Mouse (Mus musculus) embryonic facial prominence, embryonic 10.5 days (tissue): ENCODE measurements around the gene Slc30a7. TPM values are rescaled to one million over a fixed set of nuclear protein-coding genes. Genes with fewer than 3 reads are reported as not detected.
"Not testable (repeated sequence)": the region's sequence is repeated elsewhere in the genome, so short reads cannot be mapped to it uniquely, and the experiment has no call there.

Experiments
- DNase-seq: peaks from one replicate; pipeline ENCODE4 v3.0.0-alpha.2; 2017; ENCODE audit warnings: low spot score
- H3K27ac ChIP-seq: fragments of 300-500 bp; sonication (generic); replicated peaks from 2 replicates; pipeline ENCODE4 v1.5.1; 2016; ENCODE audit warnings: mild to moderate bottlenecking
- H3K27me3 ChIP-seq: fragments of 300-500 bp; sonication (generic); replicated peaks from 2 replicates; pipeline ENCODE4 v1.6.1; 2016; ENCODE audit warnings: low read depth, mild to moderate bottlenecking; ENCODE audit not compliant: poor library complexity, severe bottlenecking
- H3K36me3 ChIP-seq: fragments of 300-500 bp; sonication (generic); replicated peaks from 2 replicates; pipeline ENCODE4 v1.6.1; 2016; ENCODE audit warnings: mild to moderate bottlenecking, moderate library complexity
- H3K4me1 ChIP-seq: fragments of 300-500 bp; sonication (generic); 2 replicates; pipeline ENCODE4 v1.6.1; 2016
- H3K4me3 ChIP-seq: fragments of 300-500 bp; sonication (generic); 2 replicates; pipeline ENCODE4 v1.5.1; 2016; ENCODE audit warnings: mild to moderate bottlenecking, moderate library complexity
- H3K9me3 ChIP-seq: fragments of 300-500 bp; sonication (generic); 2 replicates; pipeline ENCODE4 v1.6.1; 2016; ENCODE audit warnings: mild to moderate bottlenecking
- WGBS: fragments of 180-500 bp; shearing (Covaris S2); methylation state at CpG from one replicate; pipeline ENCODE4 v1.1.7; 2016; 5-methylcytosine and 5-hydroxymethylcytosine counted together
- polyA plus RNA-seq: library from polyadenylated mRNA; unstranded; fragments of >200 nt; fragmentation: Nextera tagmentation; extraction: Ambion mirVana; gene quantifications from 2 replicates; pipeline ENCODE4 v1.2.1, GENCODE M21; 2016

Slc30a7 gene
- polyA plus RNA-seq, 1 experiment from 2014 or later = 24.6 TPM

- Histone ChIP-seq H3K36me3 (peaks cover 30% of the 10 kb centered on the region), H3K4me3 (no peak overlapping the region), H3K27ac (no peak overlapping the region), H3K4me1 (no peaks in the 10 kb centered on the region), H3K9me3 (no peaks in the 10 kb centered on the region), H3K27me3 (no peaks in the 10 kb centered on the region)
- WGBS = 91% methylated on average over 18 of the region's 18 CpGs
- DNase-seq = no peak
Measured at GRCm38 (mm10) chr3:115933293-115934186, 73.7 kb downstream of the Slc30a7 start.

- 90% methylated on average over 6 of the region's 6 CpGs for WGBS
Measured at GRCm38 (mm10) chr3:115931701-115932100, 75.5 kb downstream of the Slc30a7 start.

DNA sequence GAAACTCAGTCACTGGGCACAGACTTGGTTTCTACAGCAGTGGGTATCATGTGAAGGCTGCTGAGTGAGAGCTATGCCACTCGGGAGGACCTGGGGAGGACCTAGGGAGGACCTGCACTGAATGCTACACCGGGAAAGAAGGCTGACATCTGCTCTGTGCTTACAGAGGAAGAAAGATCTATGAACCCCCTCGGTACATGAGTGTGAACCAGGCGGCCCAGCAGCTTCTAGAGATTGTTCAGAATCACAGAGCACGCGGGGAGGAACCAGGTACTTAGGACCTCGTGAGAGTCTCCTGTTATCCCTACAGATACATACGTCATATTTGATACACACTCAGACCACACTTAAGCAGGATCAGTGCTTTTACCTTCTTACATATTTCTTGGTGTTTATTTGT is 80.7 kb downstream of the Slc30a7 start:
- Histone ChIP-seq H3K36me3 (peaks cover 55% of the 10 kb centered on the region), H3K4me3 (no peak overlapping the region), H3K9me3 (no peaks in the 10 kb centered on the region), H3K27ac (no peak overlapping the region), H3K4me1 (no peaks in the 10 kb centered on the region), H3K27me3 (no peaks in the 10 kb centered on the region)
- 91% methylated on average over 8 of the region's 8 CpGs for WGBS
- no peak for DNase-seq

More at GRCm38 (mm10) chr3:115931701-115932100, 75.5 kb downstream of the Slc30a7 start:
- Histone ChIP-seq H3K36me3 (peaks cover 43% of the 10 kb centered on the region), H3K27me3 (no peaks in the 10 kb centered on the region), H3K9me3 (no peaks in the 10 kb centered on the region), H3K4me3 (no peak overlapping the region), H3K27ac (no peak overlapping the region), H3K4me1 (no peaks in the 10 kb centered on the region)
- DNase-seq = no peak

- WGBS = 94% methylated on average over 4 of the region's 4 CpGs
- DNase-seq = no peak
Measured at GRCm38 (mm10) chr3:115924401-115925190, 82.6 kb downstream of the Slc30a7 start.

DNA sequence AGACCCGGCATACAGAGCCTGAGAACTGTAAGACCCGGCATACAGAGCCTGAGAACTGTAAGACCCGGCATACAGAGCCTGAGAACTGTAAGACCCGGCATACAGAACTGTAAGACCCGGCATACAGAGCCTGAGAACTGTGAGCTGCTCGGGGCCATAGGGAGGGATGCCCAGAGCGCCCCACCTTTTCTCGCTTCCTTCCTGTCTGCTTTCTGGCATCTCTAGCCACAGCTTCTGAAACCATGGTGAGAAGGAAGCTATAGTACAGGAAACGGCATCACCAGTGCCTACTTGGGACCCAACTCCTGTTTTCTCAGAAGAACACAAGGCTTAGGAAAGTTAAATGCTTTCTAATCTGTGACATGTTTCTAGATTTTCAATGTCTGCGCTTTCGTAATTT is 99.8 kb downstream of the Slc30a7 start:
- not testable (repeated sequence) for H3K4me3 ChIP-seq, H3K9me3 ChIP-seq, DNase-seq, H3K27ac ChIP-seq, H3K27me3 ChIP-seq, H3K4me1 ChIP-seq
- H3K36me3 ChIP-seq = peaks cover 23% of the 10 kb centered on the region
- 93% methylated on average over 11 of the region's 11 CpGs for WGBS

More at GRCm38 (mm10) chr3:115924401-115925190, 82.6 kb downstream of the Slc30a7 start:
- Histone ChIP-seq H3K27ac (no peak overlapping the region), H3K27me3 (no peaks in the 10 kb centered on the region), H3K9me3 (no peaks in the 10 kb centered on the region), H3K4me3 (no peak overlapping the region), H3K4me1 (no peaks in the 10 kb centered on the region), H3K36me3 (peaks cover 43% of the 10 kb centered on the region)

DNA sequence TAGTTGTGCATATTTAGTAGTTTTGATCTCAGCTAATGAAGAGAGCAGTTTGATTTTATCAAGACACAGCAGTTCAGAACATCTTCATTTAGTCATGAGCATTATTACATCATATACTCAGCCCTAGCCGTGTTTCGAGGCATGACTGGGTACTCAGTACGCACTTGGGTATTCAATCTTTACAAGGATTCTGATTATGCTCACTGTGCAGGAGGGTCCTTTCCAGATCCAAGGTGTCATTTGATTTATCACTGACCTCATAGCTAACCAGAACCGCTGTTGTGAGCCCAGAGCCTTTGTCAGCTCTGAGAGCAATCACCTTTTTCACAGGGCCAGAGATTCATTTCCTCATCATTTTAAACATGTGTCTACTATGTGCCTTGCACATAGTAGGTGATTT is 101.6 kb downstream of the Slc30a7 start:
- Histone ChIP-seq H3K4me1 (no peaks in the 10 kb centered on the region), H3K4me3 (no peak overlapping the region), H3K9me3 (no peaks in the 10 kb centered on the region), H3K36me3 (peaks cover 35% of the 10 kb centered on the region), H3K27me3 (no peaks in the 10 kb centered on the region), H3K27ac (no peak overlapping the region)
- 94% methylated on average over 4 of the region's 4 CpGs for WGBS
- DNase-seq = no peak

DNA sequence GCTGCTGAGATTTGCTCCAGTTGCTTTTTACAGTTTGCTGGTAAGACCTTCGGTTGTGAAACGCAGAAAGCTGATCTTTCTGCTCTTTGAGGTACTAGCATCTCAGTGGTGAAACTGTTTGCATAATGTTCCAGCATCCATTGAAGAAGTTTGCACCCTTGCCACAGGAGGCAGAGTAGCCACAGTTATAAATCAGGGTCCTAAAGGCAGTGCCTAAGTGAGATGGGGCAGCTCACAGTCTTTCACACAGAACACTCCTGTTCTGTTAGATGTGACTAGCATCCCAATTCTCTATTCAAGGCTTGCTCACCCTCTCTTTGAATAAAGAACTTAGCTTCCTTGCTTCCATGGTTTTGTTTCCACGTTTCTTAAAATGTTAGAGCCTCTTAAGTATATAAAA is 102.1 kb downstream of the Slc30a7 start:
- 87% methylated on average over 3 of the region's 3 CpGs for WGBS
- peaks cover 39% of the 10 kb centered on the region for H3K36me3 ChIP-seq
- no peaks in the 10 kb centered on the region for H3K4me1 ChIP-seq
- no peak overlapping the region for H3K4me3 ChIP-seq
- H3K27ac ChIP-seq = no peak overlapping the region
- no peaks in the 10 kb centered on the region for H3K27me3 ChIP-seq
- no peaks in the 10 kb centered on the region for H3K9me3 ChIP-seq
- DNase-seq = no peak

- DNase-seq = no peak
- Histone ChIP-seq H3K27me3 (no peaks in the 10 kb centered on the region), H3K27ac (no peak overlapping the region), H3K9me3 (no peaks in the 10 kb centered on the region), H3K4me3 (no peak overlapping the region), H3K4me1 (no peaks in the 10 kb centered on the region), H3K36me3 (peaks cover 33% of the 10 kb centered on the region)
- 85% methylated on average over 9 of the region's 9 CpGs for WGBS
Measured at GRCm38 (mm10) chr3:115902301-115902956, 104.8 kb downstream of the Slc30a7 start.

- H3K4me3 ChIP-seq = no peak overlapping the region
- H3K9me3 ChIP-seq = no peaks in the 10 kb centered on the region
- no peak overlapping the region for H3K27ac ChIP-seq
- peaks cover 38% of the 10 kb centered on the region for H3K36me3 ChIP-seq
- H3K4me1 ChIP-seq = no peaks in the 10 kb centered on the region
- WGBS = 90% methylated on average over 3 of the region's 3 CpGs
- H3K27me3 ChIP-seq = no peaks in the 10 kb centered on the region
- DNase-seq = no peak
Measured at GRCm38 (mm10) chr3:115898354-115898948, 108.8 kb downstream of the Slc30a7 start.

GRCm38 (mm10) chr3:115893166-115893565 is 114.0 kb downstream of the Slc30a7 start:
- no peak for DNase-seq
- Histone ChIP-seq H3K27me3 (no peaks in the 10 kb centered on the region), H3K4me1 (no peaks in the 10 kb centered on the region; the same call in 1 of the 2 replicates), H3K27ac (no peak overlapping the region), H3K36me3 (peaks cover 25% of the 10 kb centered on the region), H3K9me3 (no peaks in the 10 kb centered on the region), H3K4me3 (no peak overlapping the region)
- WGBS = 95% methylated on average over 2 of the region's 2 CpGs

- Histone ChIP-seq H3K4me3 (no peak overlapping the region), H3K36me3 (peaks cover 25% of the 10 kb centered on the region), H3K27ac (no peak overlapping the region), H3K27me3 (no peaks in the 10 kb centered on the region), H3K4me1 (peaks cover under 1% of the 10 kb centered on the region), H3K9me3 (no peaks in the 10 kb centered on the region)
- DNase-seq = no peak
- WGBS = 90% methylated on average over 4 of the region's 4 CpGs
Measured at GRCm38 (mm10) chr3:115892341-115892740, 114.9 kb downstream of the Slc30a7 start.
